Mouse (Mus musculus): ENCODE results near the gene Hist1h4j. TPM values are rescaled to one million over a fixed set of nuclear protein-coding genes. Genes with fewer than 3 reads are reported as not detected.
A peak's percentile ranks its signal among the peaks of the same experiment; 100 is the strongest.
"Not testable (repeated sequence)": the region's sequence is repeated elsewhere in the genome, so short reads cannot be mapped to it uniquely, and the experiment has no call there.

Hist1h4j gene
- 1.0 and 2.2 TPM in 2 replicates for polyA plus RNA-seq (2014; fragmentation: Nextera tagmentation; extraction: Ambion mirVana)

DNA sequence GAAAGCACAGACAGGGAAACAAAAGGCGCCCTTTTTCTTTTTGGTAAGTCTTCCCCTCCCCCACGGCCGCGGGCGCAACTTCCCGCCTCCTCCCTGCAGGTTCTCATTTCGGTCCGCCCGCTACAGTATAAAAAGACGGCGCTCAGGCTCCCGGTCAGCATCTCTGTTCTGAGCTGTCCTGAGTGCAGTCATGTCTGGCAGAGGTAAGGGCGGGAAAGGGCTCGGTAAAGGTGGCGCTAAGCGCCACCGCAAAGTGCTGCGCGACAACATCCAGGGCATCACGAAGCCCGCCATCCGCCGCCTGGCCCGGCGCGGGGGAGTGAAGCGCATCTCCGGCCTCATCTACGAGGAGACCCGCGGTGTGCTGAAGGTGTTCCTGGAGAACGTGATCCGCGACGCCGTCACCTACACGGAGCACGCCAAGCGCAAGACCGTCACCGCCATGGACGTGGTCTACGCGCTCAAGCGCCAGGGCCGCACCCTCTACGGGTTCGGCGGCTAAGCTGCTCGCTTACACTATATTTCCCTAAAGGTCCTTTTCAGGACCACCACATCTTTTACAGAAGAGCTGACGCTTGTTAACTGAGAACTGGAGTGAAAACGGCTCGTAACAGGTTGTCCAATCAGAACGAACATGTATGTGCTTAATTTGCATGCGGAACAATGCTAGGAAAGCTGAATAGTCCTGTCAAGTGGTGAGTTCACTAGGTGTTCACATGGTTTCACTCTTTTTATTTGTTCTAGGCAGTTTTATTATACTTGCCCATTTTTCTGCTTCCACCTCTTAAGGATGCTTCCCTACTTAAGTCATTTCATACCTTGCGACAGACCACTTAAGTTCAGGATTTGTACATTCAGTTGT is at the start of gene Hist1h4j:
Hist1h4j (plus strand) TSS at position 159 of the 862 bp plus-strand sequence.
- H3K27me3 ChIP-seq (ENCODE audit: control insufficient read depth, insufficient read depth, low read length); H3K36me3 ChIP-seq (ENCODE audit: control insufficient read depth, insufficient read depth, low read length); H3K9me3 ChIP-seq (ENCODE audit: control insufficient read depth, low read length); H3K4me1 ChIP-seq (ENCODE audit: control insufficient read depth, insufficient read depth, low read length): not testable (repeated sequence)
- H3K9ac ChIP-seq (ENCODE audit: low read length), result peak within 1 kb of the TSS; percentile 64
- WGBS, result under 1% methylated on average over 43 of the region's 56 CpGs
- peak within 1 kb of the TSS; percentile 40 for H3K4me3 ChIP-seq (ENCODE audit: low read depth, low read length)
- DNase-seq (ENCODE audit: low spot score, missing footprints), result peak; percentile 99
- peak; percentile 92 for ATAC-seq (ENCODE audit: low FRiP score)
- H3K4me2 ChIP-seq, result peak within 1 kb of the TSS; percentile 67
- peak within 1 kb of the TSS; percentile 98 for H3K27ac ChIP-seq (ENCODE audit: low read depth, low read length)

DNA sequence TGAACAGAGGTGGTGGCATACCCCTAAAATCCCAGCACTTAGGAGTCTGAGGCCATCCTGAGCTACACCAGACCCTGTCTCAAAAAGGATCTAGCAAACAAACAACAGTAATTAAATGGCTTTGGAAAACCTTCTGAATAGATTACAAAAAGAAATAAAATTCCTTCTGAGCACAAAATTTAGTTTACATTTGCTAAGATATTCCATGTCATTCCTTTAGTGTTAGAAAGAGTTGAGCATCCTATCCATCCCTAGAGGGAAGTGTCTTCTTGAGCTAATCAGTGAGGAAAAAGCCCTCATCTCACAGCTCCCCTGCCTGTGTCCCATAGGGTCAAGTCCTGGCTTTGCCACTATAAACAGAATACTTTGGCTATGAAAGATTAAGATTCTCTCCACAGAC is 37.1 kb upstream of the Hist1h4j start, which contains the start of gene Olfr1359:
Olfr1359 (plus strand) TSS at position 301 of the 400 bp plus-strand sequence.
- no peaks in the 10 kb centered on the region for H3K36me3 ChIP-seq (ENCODE audit: control insufficient read depth, insufficient read depth, low read length)
- no peaks in the 10 kb centered on the region for H3K9me3 ChIP-seq (ENCODE audit: control insufficient read depth, low read length)
- H3K9ac ChIP-seq (ENCODE audit: low read length), result no peak within 1 kb of the TSS
- no peak within 1 kb of the TSS for H3K4me2 ChIP-seq
- no peaks in the 10 kb centered on the region for H3K4me1 ChIP-seq (ENCODE audit: control insufficient read depth, insufficient read depth, low read length)
- no peak within 1 kb of the TSS for H3K27ac ChIP-seq (ENCODE audit: low read depth, low read length)
- DNase-seq (ENCODE audit: low spot score, missing footprints) (no peak), ATAC-seq (ENCODE audit: low FRiP score) (no peak)
- H3K27me3 ChIP-seq (ENCODE audit: control insufficient read depth, insufficient read depth, low read length), result no peaks in the 10 kb centered on the region
- no peak within 1 kb of the TSS for H3K4me3 ChIP-seq (ENCODE audit: low read depth, low read length)

DNA sequence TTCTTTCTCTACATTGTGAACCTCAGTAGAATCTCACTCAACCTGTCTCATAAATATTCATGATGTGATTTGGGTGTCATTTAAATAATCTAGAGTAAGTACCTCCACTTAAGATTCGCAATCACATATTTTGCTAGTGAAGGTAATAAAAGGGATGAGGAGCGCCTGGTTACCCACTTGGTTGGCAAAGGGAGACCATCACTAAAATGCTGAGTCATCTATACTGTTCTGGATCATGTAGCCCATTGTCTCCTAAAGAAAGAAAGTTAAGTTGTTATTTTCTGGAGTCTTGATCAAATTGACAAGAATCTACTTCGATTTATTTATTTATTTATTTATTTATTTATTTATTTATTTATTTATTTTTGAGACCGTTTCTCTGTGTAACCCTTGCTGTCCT is 28.2 kb upstream of the Hist1h4j start:
- Histone ChIP-seq H3K4me3 (ENCODE audit: low read depth, low read length) (no peak overlapping the region), H3K27me3 (ENCODE audit: control insufficient read depth, insufficient read depth, low read length) (no peaks in the 10 kb centered on the region), H3K36me3 (ENCODE audit: control insufficient read depth, insufficient read depth, low read length) (no peaks in the 10 kb centered on the region), H3K4me1 (ENCODE audit: control insufficient read depth, insufficient read depth, low read length) (no peaks in the 10 kb centered on the region; the same call in 1 of the 2 replicates), H3K9me3 (ENCODE audit: control insufficient read depth, low read length) (no peaks in the 10 kb centered on the region), H3K9ac (ENCODE audit: low read length) (no peak overlapping the region), H3K4me2 (no peak overlapping the region), H3K27ac (ENCODE audit: low read depth, low read length) (no peak overlapping the region)
- no peak for ATAC-seq (ENCODE audit: low FRiP score)
- DNase-seq (ENCODE audit: low spot score, missing footprints), result no peak
- 73% methylated on average over 4 of the region's 4 CpGs for WGBS

DNA sequence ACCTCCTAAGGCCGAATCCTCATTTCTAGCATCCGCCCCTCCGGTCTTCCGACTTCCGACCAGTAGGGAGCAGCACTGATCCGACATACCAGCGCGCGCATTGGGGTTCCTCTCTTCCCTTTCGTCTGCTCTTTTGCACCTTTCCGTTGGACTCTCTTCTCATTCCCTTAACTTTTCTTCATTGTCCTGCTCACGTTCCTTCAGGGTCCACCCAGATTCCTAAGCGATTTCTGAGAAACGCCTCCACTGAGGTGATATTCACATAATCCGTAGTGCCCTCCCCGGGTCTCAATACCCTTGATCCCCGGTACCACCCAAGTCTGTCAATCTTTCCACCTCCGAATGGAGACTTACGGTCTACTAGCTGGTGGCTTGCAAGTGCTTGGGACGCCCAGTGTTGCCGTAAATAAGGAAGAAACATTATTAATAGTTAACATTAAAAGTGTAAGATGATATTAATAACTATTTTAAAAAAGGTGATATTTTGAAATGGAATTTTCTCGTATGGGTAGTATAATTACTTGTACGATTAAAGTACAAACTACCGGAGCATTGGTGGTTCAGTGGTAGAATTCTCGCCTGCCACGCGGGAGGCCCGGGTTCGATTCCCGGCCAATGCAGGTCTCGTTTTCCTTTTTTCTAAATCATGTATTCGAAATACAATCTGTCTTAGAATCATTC is 24.7 kb upstream of the Hist1h4j start:
- Histone ChIP-seq H3K27me3 (ENCODE audit: control insufficient read depth, insufficient read depth, low read length) (no peaks in the 10 kb centered on the region), H3K27ac (ENCODE audit: low read depth, low read length) (peak overlapping the region; percentile 36; the same call in 1 of the 2 replicates), H3K4me1 (ENCODE audit: control insufficient read depth, insufficient read depth, low read length) (peaks cover 4% of the 10 kb centered on the region), H3K36me3 (ENCODE audit: control insufficient read depth, insufficient read depth, low read length) (no peaks in the 10 kb centered on the region), H3K9ac (ENCODE audit: low read length) (peak overlapping the region; percentile 68), H3K4me2 (peak overlapping the region; percentile 39), H3K9me3 (ENCODE audit: control insufficient read depth, low read length) (no peaks in the 10 kb centered on the region), H3K4me3 (ENCODE audit: low read depth, low read length) (peak overlapping the region; percentile 61)
- peak; percentile 99 for DNase-seq (ENCODE audit: low spot score, missing footprints)
- under 1% methylated on average over 32 of the region's 32 CpGs for WGBS
- ATAC-seq (ENCODE audit: low FRiP score), result peak; percentile 80

DNA sequence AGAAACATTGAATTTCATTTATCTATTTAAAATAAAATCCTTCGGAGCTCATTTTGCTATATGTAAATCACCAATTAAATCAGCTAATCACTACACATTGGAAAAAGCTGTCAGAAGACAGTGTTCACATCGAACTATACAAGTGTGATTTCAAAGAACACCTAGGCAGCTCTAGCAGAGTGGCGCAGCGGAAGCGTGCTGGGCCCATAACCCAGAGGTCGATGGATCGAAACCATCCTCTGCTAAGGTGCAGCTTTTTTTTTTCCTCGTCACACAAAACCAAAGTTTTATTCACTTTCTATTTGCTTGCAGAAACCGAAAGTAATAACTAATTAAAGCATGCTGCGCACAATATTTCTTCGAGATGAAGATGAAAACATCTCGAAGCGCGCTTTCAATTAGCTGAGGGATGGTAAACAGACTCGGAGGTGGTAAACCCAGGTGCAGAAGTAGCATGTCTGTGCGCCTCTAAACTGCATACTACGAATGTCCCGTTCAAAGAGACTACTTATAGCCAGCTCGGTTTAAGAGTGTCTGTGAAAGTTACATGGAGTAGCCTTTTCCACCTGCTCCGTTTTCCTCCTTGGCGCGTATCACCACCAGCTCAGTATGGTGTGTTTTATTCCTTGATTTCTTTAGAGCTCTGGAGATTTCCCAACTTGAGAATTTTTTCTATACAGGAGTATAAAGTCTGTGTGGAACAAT is 23.9 kb upstream of the Hist1h4j start:
- peak overlapping the region; percentile 57 for H3K9ac ChIP-seq (ENCODE audit: low read length)
- H3K27ac ChIP-seq (ENCODE audit: low read depth, low read length), result no peak overlapping the region

DNA sequence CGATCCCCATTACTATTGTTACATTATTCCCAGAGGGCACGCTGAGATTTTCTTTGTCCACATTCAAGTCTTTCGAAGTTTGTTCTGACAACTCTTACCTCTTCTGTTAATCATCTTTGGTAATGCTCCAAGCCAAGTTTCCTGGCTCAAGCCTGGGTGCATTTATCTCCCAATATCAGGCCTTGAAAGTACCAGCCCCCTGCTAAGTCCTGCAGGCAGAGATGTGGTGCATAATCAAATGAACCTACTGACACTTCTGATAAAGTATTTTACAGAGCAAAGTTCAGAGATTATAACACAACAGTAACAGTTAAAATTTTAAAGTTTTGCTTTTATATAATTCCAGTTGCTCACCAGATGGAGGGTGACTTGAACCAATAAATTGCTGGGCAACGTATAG is 23.2 kb upstream of the Hist1h4j start:
- Histone ChIP-seq H3K9me3 (ENCODE audit: control insufficient read depth, low read length) (no peaks in the 10 kb centered on the region), H3K4me3 (ENCODE audit: low read depth, low read length) (peak overlapping the region; percentile 43), H3K27me3 (ENCODE audit: control insufficient read depth, insufficient read depth, low read length) (no peaks in the 10 kb centered on the region), H3K9ac (ENCODE audit: low read length) (no peak overlapping the region), H3K4me2 (peak overlapping the region; percentile 61), H3K27ac (ENCODE audit: low read depth, low read length) (no peak overlapping the region), H3K36me3 (ENCODE audit: control insufficient read depth, insufficient read depth, low read length) (no peaks in the 10 kb centered on the region), H3K4me1 (ENCODE audit: control insufficient read depth, insufficient read depth, low read length) (peaks cover 8% of the 10 kb centered on the region)
- ATAC-seq (ENCODE audit: low FRiP score) (no peak), DNase-seq (ENCODE audit: low spot score, missing footprints) (no peak)
- WGBS, result 28% methylated on average over 4 of the region's 4 CpGs

More for the DNA sequence above, 23.9 kb upstream of the Hist1h4j start:
- Histone ChIP-seq H3K9me3 (ENCODE audit: control insufficient read depth, low read length) (no peaks in the 10 kb centered on the region), H3K36me3 (ENCODE audit: control insufficient read depth, insufficient read depth, low read length) (no peaks in the 10 kb centered on the region), H3K4me1 (ENCODE audit: control insufficient read depth, insufficient read depth, low read length) (peaks cover 8% of the 10 kb centered on the region), H3K4me2 (peak overlapping the region; percentile 61), H3K27me3 (ENCODE audit: control insufficient read depth, insufficient read depth, low read length) (no peaks in the 10 kb centered on the region), H3K4me3 (ENCODE audit: low read depth, low read length) (peak overlapping the region; percentile 43)
- WGBS, result 2% methylated on average over 22 of the region's 22 CpGs
- ATAC-seq (ENCODE audit: low FRiP score) (peak; percentile 82), DNase-seq (ENCODE audit: low spot score, missing footprints) (peak; percentile 99)

DNA sequence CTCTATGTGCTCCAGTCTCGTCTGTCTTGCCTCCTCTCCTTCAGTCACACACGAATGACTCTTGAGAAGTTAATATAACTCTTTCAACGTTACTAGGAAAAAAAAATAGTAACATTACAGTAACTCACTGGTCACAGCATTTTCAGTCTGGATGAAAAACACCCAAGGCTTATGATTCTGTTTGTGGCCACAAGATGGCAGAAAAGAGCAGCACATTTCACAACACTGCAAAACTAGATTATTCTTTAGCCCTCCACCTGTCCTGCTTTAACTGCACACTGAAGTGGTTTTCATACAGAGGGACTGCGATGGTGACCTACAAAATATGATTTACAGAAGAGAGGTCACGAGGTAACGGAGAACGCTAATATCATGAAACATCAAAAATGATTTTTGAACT is 20.1 kb upstream of the Hist1h4j start:
- Histone ChIP-seq H3K9ac (ENCODE audit: low read length) (peak overlapping the region; percentile 75), H3K27me3 (ENCODE audit: control insufficient read depth, insufficient read depth, low read length) (no peaks in the 10 kb centered on the region), H3K27ac (ENCODE audit: low read depth, low read length) (peak overlapping the region; percentile 92), H3K4me3 (ENCODE audit: low read depth, low read length) (peak overlapping the region; percentile 44), H3K36me3 (ENCODE audit: control insufficient read depth, insufficient read depth, low read length) (no peaks in the 10 kb centered on the region), H3K4me1 (ENCODE audit: control insufficient read depth, insufficient read depth, low read length) (peaks cover 16% of the 10 kb centered on the region), H3K4me2 (peak overlapping the region; percentile 80), H3K9me3 (ENCODE audit: control insufficient read depth, low read length) (no peaks in the 10 kb centered on the region)
- ATAC-seq (ENCODE audit: low FRiP score) (no peak), DNase-seq (ENCODE audit: low spot score, missing footprints) (peak; percentile 95)
- 2% methylated on average over 7 of the region's 7 CpGs for WGBS

DNA sequence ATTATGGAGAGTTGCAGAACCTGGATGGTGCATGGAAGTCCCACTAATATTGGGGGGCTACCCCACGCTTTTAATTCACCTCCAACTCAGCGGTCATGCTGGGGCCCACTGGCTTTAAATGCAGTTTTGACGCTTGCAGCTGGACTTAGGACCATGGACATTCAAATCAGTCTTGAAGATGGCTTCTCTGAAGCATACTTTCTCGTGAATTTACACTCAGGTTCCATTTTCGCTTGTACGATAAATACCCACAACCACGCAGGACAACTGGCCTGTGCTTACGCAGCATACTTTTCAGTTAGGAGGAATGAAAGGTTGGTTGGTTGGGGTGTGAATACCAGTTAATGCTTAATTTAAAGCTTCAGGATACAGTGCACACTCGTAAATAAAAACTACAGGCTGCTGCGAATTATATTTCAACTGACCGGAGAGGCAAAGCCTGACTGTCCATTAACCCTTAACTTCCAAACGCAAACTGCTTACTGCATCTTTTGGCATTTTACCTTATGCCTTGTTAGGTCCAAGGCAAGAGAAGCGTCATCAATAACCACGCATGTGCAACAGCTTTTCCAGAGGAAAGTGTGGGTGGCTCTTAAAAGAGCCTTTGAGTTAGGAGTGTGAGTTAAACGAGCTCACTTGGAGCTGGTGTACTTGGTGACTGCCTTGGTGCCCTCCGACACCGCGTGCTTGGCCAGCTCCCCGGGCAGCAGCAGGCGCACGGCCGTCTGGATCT is 19.6 kb upstream of the Hist1h4j start:
- DNase-seq (ENCODE audit: low spot score, missing footprints) (peak; percentile 94), ATAC-seq (ENCODE audit: low FRiP score) (no peak)
- no peaks in the 10 kb centered on the region for H3K9me3 ChIP-seq (ENCODE audit: control insufficient read depth, low read length)
- H3K27me3 ChIP-seq (ENCODE audit: control insufficient read depth, insufficient read depth, low read length), result no peaks in the 10 kb centered on the region
- H3K4me2 ChIP-seq, result peak overlapping the region; percentile 80
- H3K9ac ChIP-seq (ENCODE audit: low read length), result peak overlapping the region; percentile 75
- under 1% methylated on average over 22 of the region's 22 CpGs for WGBS
- peak overlapping the region; percentile 44 for H3K4me3 ChIP-seq (ENCODE audit: low read depth, low read length)
- peaks cover 16% of the 10 kb centered on the region for H3K4me1 ChIP-seq (ENCODE audit: control insufficient read depth, insufficient read depth, low read length)
- peak overlapping the region; percentile 92 for H3K27ac ChIP-seq (ENCODE audit: low read depth, low read length)
- H3K36me3 ChIP-seq (ENCODE audit: control insufficient read depth, insufficient read depth, low read length), result no peaks in the 10 kb centered on the region

Data from midbrain, embryonic 11.5 days (tissue).